Mouse (Mus musculus) liver (tissue): ENCODE results near the gene Rangrf.
A peak's percentile ranks its signal among the peaks of the same experiment; 100 is the strongest.
"Not testable (repeated sequence)": the region's sequence is repeated elsewhere in the genome, so short reads cannot be mapped to it uniquely, and the experiment has no call there.

ENCODE experiments used
- DNase-seq: peaks from one replicate; pipeline ENCODE4 v3.0.0-alpha.2; 2020; ENCODE audit warnings: mixed read lengths

The Rangrf gene

DNA sequence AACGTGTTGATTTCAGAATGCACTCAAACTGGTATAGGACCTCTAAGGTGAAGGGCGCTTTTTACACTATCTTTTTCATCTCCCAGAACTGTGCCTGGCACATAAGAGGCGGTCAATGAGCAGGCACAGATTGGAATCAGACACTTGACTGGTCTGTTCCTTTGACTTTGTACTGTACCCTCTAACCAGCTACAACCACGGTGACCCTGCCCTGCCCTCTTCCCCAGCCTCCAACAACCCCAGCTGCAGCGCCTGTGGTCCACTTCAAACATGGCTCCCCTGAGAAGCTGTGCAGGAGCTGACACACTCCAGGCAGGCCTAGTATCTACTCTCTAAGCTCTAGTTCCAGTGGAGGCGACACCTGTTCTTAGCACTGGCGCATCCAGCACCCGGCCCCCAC lies 32.3 kb downstream of the Rangrf start:
- DNase-seq = no peak

DNA sequence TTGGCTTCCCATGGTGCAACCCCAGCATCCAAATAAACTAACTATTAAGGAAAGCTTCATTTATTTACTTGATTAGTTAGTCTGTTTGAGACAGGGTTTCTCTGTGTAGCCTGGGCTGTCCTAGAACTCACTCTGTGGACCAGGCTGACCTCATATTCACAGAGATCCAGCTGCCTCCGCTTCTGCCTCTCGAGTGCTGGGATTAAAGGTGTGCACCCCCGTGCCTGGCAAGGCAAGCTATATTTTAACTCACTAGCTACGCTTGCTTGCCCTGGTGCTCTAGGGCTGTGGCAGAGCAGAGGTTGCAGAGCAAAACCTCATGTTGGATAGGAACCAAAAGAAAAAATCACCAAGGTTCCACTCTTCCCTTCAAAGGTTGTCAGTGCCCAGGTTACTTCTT lies 34.5 kb downstream of the Rangrf start:
- no peak for DNase-seq

DNA sequence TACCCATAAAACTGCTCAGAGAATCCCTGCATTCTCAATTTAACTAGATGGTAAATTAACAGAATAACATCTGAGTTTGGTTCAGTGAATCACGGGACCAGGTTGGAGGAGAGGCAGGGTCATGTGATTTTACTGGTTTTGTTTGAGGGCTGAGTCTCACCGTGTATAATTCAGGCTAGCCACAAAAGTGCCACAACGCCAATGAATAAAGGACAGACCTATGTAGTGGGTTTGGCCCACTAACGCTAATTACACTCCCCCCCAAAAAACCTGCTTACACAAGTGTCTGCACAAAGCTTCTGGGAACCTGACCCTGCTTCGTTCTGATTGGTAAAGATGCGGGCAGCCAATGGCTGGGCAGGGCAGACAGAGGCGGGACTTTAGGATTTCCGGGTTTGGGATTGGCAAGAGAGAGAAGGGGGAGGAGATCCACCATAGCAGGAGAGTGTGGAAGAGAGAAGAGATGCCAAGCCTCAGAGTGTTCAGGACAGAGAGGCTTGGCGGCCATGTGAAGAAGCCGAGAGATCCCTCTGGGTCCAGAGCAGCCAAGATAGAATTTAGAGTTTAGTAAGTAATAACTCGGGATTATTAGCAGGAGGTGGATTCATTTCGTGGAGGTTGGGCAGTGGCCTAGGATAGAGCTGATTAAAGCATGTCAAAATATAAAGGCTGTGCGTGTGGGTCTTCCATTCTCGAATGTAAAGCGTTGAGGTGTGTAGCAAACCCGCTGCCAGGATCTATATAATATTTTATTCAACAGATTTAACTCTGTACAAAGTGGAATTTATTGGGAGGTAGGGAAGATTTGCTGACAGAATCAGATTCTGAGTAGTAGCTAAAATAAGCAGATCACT lies 35.3 kb downstream of the Rangrf start:
- peak; percentile 84 for DNase-seq

DNA sequence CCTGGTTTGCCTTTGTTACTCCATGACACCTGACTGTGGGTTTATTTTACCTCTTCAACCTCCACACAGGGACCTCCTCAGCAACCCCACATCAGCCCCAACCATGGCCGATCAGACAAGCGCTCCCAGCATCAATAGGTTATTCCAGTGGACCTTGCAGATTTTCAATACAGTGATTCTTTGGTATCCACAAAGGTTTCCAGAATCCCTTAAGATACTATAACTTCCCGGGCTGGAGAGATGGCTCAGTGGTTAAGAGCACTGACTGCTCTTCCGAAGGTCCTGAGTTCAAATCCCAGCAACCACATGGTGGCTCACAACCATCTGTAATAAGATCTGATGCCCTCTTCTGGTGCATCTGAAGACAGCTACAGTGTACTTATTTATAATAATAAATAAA lies 38.0 kb downstream of the Rangrf start:
- not testable (repeated sequence) for DNase-seq

DNA sequence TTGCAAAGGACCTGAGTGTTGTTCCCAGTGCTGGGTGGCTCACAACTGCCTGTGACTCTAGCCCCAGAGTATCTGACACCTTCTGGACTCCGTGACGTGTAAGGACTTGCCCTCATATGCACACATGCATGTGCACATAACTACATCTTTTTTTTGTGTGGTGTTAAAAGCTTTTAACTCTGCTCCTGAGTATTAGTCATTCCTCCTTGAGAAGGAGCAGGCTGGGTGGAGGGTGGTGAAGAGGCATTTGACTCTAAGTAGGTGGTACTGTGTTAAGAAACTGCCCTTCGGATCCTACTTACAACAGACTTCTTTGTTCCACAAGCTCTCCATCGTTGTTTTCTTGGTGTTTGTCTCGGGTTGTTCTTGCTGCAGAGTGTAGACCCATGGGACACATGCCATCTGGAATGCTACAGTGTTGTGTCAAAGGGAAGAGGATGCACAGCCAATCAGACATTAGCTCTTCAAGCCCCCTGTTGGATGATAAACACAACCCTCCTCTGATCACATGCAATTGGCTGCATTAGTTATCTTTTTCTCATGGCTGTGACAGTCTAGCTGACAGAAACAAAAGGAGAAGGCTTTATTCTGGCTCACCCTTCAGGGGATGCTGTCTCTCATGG lies 41.0 kb downstream of the Rangrf start:
- DNase-seq = no peak

DNA sequence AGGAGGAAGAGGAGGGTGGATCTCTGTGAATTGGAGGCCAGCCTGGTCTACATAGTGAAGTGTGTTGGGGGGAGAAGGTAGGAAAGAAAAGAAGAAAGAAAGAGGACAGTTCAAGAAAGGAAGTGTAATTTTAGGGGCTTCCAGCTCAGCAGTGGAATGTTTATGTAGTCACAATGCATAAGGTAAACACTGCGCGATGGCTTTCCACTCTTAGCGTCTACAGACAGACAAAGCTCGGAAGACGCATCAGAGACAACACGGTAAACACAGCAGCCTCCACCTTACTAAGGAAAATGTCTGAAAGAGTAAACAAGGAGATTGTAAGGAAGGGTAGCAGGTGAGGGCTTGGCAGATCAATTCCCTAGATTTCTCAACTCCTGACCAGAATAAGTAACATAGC lies 45.0 kb downstream of the Rangrf start:
- no peak for DNase-seq

DNA sequence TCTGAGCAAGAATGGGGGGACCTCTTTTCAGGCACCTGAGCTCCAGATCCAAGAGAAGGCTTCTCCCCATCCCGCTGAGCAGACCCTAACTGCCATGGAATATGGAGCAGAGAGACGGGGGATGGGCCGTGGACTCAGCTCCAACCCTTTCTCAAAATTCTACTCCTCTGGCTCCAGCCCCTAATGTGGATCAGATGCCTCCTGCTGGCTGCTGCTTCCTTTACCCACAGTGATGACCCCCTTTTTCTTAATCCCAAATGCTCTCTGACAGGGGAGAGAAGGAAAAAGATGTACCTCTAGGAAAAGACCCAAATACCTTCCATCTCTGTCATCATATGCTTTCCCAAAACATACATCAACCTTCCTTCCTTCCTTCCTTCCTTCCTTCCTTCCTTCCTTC lies 48.0 kb downstream of the Rangrf start, which contains the start of gene Odf4:
Gene Odf4, minus strand, starts transcription at position 101 of the 400 bp plus-strand sequence.
- DNase-seq = no peak

DNA sequence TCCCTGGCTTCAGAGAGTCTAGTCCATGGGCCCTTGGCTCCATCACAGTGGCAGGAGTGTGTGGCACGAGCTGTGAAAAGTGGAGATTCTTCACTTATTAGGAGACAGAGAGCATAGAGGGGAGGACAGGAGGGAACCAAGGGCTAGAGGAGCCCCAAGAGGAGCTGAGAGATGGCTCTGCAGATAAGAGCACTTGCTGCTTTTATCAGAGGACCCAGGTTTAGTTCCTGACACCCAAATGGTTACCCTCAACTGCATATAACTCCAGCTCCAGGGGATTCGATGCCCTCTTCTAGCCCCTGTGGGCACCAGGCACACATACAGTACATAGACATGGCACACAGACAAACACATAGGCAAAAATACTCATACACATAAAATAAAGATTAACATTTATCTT lies 50.2 kb downstream of the Rangrf start:
- no peak for DNase-seq

DNA sequence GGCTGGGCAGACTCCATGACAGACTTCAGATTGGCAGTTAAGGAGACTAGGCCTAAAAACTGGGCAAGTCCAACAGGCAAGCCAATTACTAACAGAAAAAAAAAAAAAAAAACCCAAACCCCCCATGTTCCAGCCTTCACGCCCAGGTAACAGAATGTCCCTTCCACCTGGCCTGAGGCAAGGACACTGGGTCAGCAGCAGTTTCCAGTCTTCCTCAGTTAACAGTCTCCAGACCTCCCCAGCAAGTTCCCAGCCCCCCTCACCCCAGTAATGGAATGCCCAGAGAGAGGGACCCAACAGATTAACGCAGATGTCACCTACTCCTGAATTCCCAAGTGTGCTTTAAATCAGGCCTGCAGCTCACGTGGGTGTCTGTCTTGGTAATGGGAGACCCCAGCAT lies 51.8 kb downstream of the Rangrf start:
- DNase-seq = no peak
